Comparison of ENCODE assay signal across 18 mouse cellular contexts in genomic region chr4:65773368-65774010, GRCm38 (mm10).
DNase-seq lines count a peak whose midpoint lies in the region; ATAC-seq and TF ChIP-seq lines count a peak whose summit lies in the region.
"Had no signal": no experiment of that assay in that cellular context is flagged by ENCODE, and none has a peak within 500 bp of the region (broad histone marks: within the 10 kb centered on the region; RNA-seq: fewer than 3 reads in every experiment).

No protein-coding gene starts in this region.

- no peak for TF ChIP-seq CTCF in hindbrain, postnatal 0 days (IDR thresholded peaks at IDR 0.05; ENCODE audit: low read depth)

- no peaks in the 10 kb centered on the region for H3K36me3 ChIP-seq in hindbrain, postnatal 0 days (ENCODE audit: insufficient read depth, low read length)
- H3K36me3 ChIP-seq in hindbrain, embryonic 10.5 days: no peaks in the 10 kb centered on the region
- H3K36me3 ChIP-seq in liver, embryonic 11.5 days (ENCODE audit: control insufficient read depth, insufficient read depth, low read length): no peaks in the 10 kb centered on the region
- H3K36me3 ChIP-seq: embryonic facial prominence, embryonic 10.5 days; heart, embryonic 15.5 days had no signal

- no peak overlapping the region for H3K4me3 ChIP-seq in hindbrain, postnatal 0 days (ENCODE audit: low read length)
- no peak overlapping the region for H3K4me3 ChIP-seq in hindbrain, embryonic 10.5 days
- no peak overlapping the region for H3K4me3 ChIP-seq in liver, embryonic 11.5 days (ENCODE audit: low read depth, low read length)
- H3K4me3 ChIP-seq: embryonic facial prominence, embryonic 10.5 days; forebrain, embryonic 13.5 days; heart, adult 2 months; heart, embryonic 15.5 days had no signal

- H3K4me2 ChIP-seq in hindbrain, postnatal 0 days (ENCODE audit: low read depth, low read length): no peak overlapping the region
- H3K4me2 ChIP-seq in liver, embryonic 11.5 days: no peak overlapping the region
- H3K4me2 ChIP-seq: forebrain, embryonic 13.5 days; heart, embryonic 11.5 days; heart, embryonic 15.5 days; hindbrain, embryonic 14.5 days had no signal

- no peak overlapping the region for H3K9ac ChIP-seq in hindbrain, postnatal 0 days (replicated peaks; ENCODE audit: low read length)
- no peak overlapping the region for H3K9ac ChIP-seq in liver, embryonic 11.5 days (ENCODE audit: low read depth, low read length)
- H3K9ac ChIP-seq: forebrain, embryonic 13.5 days; heart, embryonic 15.5 days; hindbrain, embryonic 14.5 days had no signal

- no peak overlapping the region for H3K27ac ChIP-seq in hindbrain, postnatal 0 days
- no peak overlapping the region for H3K27ac ChIP-seq in hindbrain, embryonic 10.5 days
- no peak overlapping the region for H3K27ac ChIP-seq in liver, embryonic 11.5 days (ENCODE audit: low read depth, low read length)
- H3K27ac ChIP-seq: embryonic facial prominence, embryonic 10.5 days; forebrain, embryonic 13.5 days; heart, adult 2 months; heart, embryonic 15.5 days; hindbrain, embryonic 14.5 days had no signal

- WGBS in hindbrain, postnatal 0 days: 72% methylated on average over 5 of the region's 5 CpGs
- 92% methylated on average over 5 of the region's 5 CpGs for WGBS in hindbrain, embryonic 10.5 days
- 73% methylated on average over 5 of the region's 5 CpGs for WGBS in liver, embryonic 11.5 days

- no peaks in the 10 kb centered on the region for H3K27me3 ChIP-seq in hindbrain, postnatal 0 days (ENCODE audit: insufficient read depth, low read length)
- H3K27me3 ChIP-seq in hindbrain, embryonic 10.5 days (ENCODE audit: insufficient read depth, poor library complexity, severe bottlenecking): no peaks in the 10 kb centered on the region
- H3K27me3 ChIP-seq in liver, embryonic 11.5 days (replicated peaks; ENCODE audit: control insufficient read depth, insufficient read depth, low read length): no peaks in the 10 kb centered on the region
- H3K27me3 ChIP-seq: CH12.LX; forebrain, embryonic 13.5 days; heart, embryonic 15.5 days had no signal

- no peak for ATAC-seq in hindbrain, postnatal 0 days
- no peak for ATAC-seq in liver, embryonic 11.5 days (replicated peaks; ENCODE audit: low FRiP score)
- ATAC-seq: forebrain, embryonic 13.5 days; intestine, embryonic 16.5 days had no signal

- H3K9me3 ChIP-seq in hindbrain, postnatal 0 days (ENCODE audit: low read length): no peaks in the 10 kb centered on the region
- H3K9me3 ChIP-seq in hindbrain, embryonic 10.5 days: no peaks in the 10 kb centered on the region
- H3K9me3 ChIP-seq in liver, embryonic 11.5 days (ENCODE audit: control insufficient read depth, low read length): no peaks in the 10 kb centered on the region
- H3K9me3 ChIP-seq: embryonic facial prominence, embryonic 10.5 days; forebrain, embryonic 13.5 days; heart, embryonic 15.5 days had no signal

- peak; percentile 46 to 60 for DNase-seq in cerebellum, postnatal 14 days
- DNase-seq in cerebellum, adult 11 months: no peak
- peak; percentile 8 for DNase-seq in hindbrain, postnatal 0 days (ENCODE audit: low spot score)
- DNase-seq in hindbrain, embryonic 10.5 days (ENCODE audit: low spot score): no peak
- peak; percentile 31 to 38 for DNase-seq in right cerebral cortex, postnatal 10 days (ENCODE audit: low spot score in 2 of 2)
- DNase-seq in right cerebral cortex, postnatal 14 days: no peak
- DNase-seq in liver, embryonic 11.5 days (ENCODE audit: low spot score): no peak
- DNase-seq: adrenal gland, adult 8-10 months; gastrocnemius, postnatal 14 days; heart, adult 2 months; heart, postnatal 14 days had no signal

- no peaks in the 10 kb centered on the region for H3K4me1 ChIP-seq in hindbrain, postnatal 0 days (ENCODE audit: insufficient read depth, low read length)
- no peaks in the 10 kb centered on the region for H3K4me1 ChIP-seq in hindbrain, embryonic 10.5 days (replicated peaks)
- H3K4me1 ChIP-seq in liver, embryonic 11.5 days (replicated peaks; ENCODE audit: control insufficient read depth, insufficient read depth, low read length): no peaks in the 10 kb centered on the region
- H3K4me1 ChIP-seq: embryonic facial prominence, embryonic 10.5 days; forebrain, embryonic 13.5 days; heart, embryonic 15.5 days had no signal

Comparison
In these comparisons a context has a peak if more than half of its experiments do, and no peak if none do; other contexts are left out.
1. DNase-seq: peak in cerebellum, postnatal 14 days (2 of 2), hindbrain, postnatal 0 days (single experiment) and right cerebral cortex, postnatal 10 days (2 of 2); none in cerebellum, adult 11 months (single experiment), hindbrain, embryonic 10.5 days (single experiment), right cerebral cortex, postnatal 14 days (single experiment) and liver, embryonic 11.5 days (single experiment).